Mouse (Mus musculus) forebrain, embryonic 15.5 days (tissue): ENCODE measurements at regions not wholly inside any gene's neighbourhood (a gene's known extent, or its start where the extent isn't known, plus 50 kb on each side); places are given as distances from the start of the nearest gene placed in this dataset.

Experiments used
- ATAC-seq: fragments of 200-750 bp; cut with Nextera tagmentation; replicated peaks from 2 replicates; pipeline ENCODE4 v1.8.0; 2017; ENCODE audit warnings: mild to moderate bottlenecking, moderate TSS enrichment, moderate library complexity
- H3K27ac ChIP-seq: fragments of 300-500 bp; sonication (generic); replicated peaks from 2 replicates; pipeline ENCODE4 v1.5.1; 2015; ENCODE audit warnings: mild to moderate bottlenecking, inconsistent platforms
- H3K27me3 ChIP-seq: fragments of 300-500 bp; sonication (generic); 2 replicates; pipeline ENCODE4 v1.6.1; 2015; ENCODE audit warnings: inconsistent platforms
- H3K36me3 ChIP-seq: fragments of 300-500 bp; sonication (generic); 2 replicates; pipeline ENCODE4 v1.6.1; 2015; ENCODE audit warnings: mild to moderate bottlenecking, inconsistent platforms
- H3K4me1 ChIP-seq: fragments of 300-500 bp; sonication (generic); 2 replicates; pipeline ENCODE4 v1.6.1; 2015; ENCODE audit warnings: inconsistent platforms
- H3K4me2 ChIP-seq: fragments of 300-500 bp; sonication (generic); replicated peaks from 2 replicates; pipeline ENCODE4 v1.6.1; 2015; ENCODE audit warnings: mild to moderate bottlenecking, inconsistent platforms
- H3K4me3 ChIP-seq: fragments of 300-500 bp; sonication (generic); 2 replicates; pipeline ENCODE4 v1.5.1; 2015; ENCODE audit warnings: mild to moderate bottlenecking, inconsistent platforms
- H3K9ac ChIP-seq: fragments of 300-500 bp; sonication (generic); replicated peaks from 2 replicates; pipeline ENCODE4 v1.6.1; 2015; ENCODE audit warnings: mild to moderate bottlenecking, inconsistent platforms
- H3K9me3 ChIP-seq: fragments of 300-500 bp; sonication (generic); 2 replicates; pipeline ENCODE4 v1.6.1; 2016; ENCODE audit warnings: inconsistent platforms
- WGBS: fragments of 180-500 bp; shearing (Covaris S2); methylation state at CpG from one replicate; pipeline ENCODE4 v1.1.7; 2015; ENCODE audit warnings: mixed read lengths; 5-methylcytosine and 5-hydroxymethylcytosine counted together

- Histone ChIP-seq H3K4me1 (no peaks in the 10 kb centered on the region), H3K27me3 (no peaks in the 10 kb centered on the region), H3K27ac (no peak overlapping the region), H3K4me2 (no peak overlapping the region), H3K4me3 (no peak overlapping the region), H3K36me3 (no peaks in the 10 kb centered on the region), H3K9ac (no peak overlapping the region), H3K9me3 (no peaks in the 10 kb centered on the region)
- ATAC-seq, result no peak
- 73% methylated on average over 8 of the region's 8 CpGs for WGBS
Observed at GRCm38 (mm10) chr17:75703865-75704264, 152.1 kb upstream of the Fam98a start.

- Histone ChIP-seq H3K4me2 (no peak overlapping the region), H3K27ac (no peak overlapping the region), H3K4me3 (no peak overlapping the region), H3K9ac (no peak overlapping the region), H3K36me3 (no peaks in the 10 kb centered on the region), H3K4me1 (no peaks in the 10 kb centered on the region), H3K27me3 (no peaks in the 10 kb centered on the region), H3K9me3 (no peaks in the 10 kb centered on the region)
- WGBS, result 86% methylated on average over 3 of the region's 3 CpGs
- ATAC-seq, result no peak
Observed at GRCm38 (mm10) chr17:75696729-75697103, 145.0 kb upstream of the Fam98a start.

- Histone ChIP-seq H3K4me3 (no peak overlapping the region), H3K4me2 (no peak overlapping the region), H3K27ac (no peak overlapping the region), H3K36me3 (no peaks in the 10 kb centered on the region), H3K9ac (no peak overlapping the region), H3K4me1 (no peaks in the 10 kb centered on the region), H3K27me3 (no peaks in the 10 kb centered on the region), H3K9me3 (no peaks in the 10 kb centered on the region)
- WGBS, result 55% methylated on average over 5 of the region's 5 CpGs
- peak; percentile 84; the same call in 1 of the 2 replicates for ATAC-seq
Observed at GRCm38 (mm10) chr17:75696103-75696728, 144.5 kb upstream of the Fam98a start.

- H3K9me3 ChIP-seq, result no peaks in the 10 kb centered on the region
- H3K4me2 ChIP-seq, result no peak overlapping the region
- no peak overlapping the region for H3K27ac ChIP-seq
- H3K36me3 ChIP-seq, result no peaks in the 10 kb centered on the region
- no peaks in the 10 kb centered on the region for H3K27me3 ChIP-seq
- no peak overlapping the region for H3K4me3 ChIP-seq
- H3K4me1 ChIP-seq, result 0 out of 2 replicates have a peak, but pooled peaks cover 2% of the 10 kb centered on the region
- ATAC-seq, result no peak
- no peak overlapping the region for H3K9ac ChIP-seq
Observed at GRCm38 (mm10) chr17:75685927-75686326, 134.2 kb upstream of the Fam98a start.

- no peak for ATAC-seq
- 82% methylated on average over 11 of the region's 11 CpGs for WGBS
Observed at GRCm38 (mm10) chr17:75646982-75647381, 95.2 kb upstream of the Fam98a start.

GRCm38 (mm10) chr17:75644698-75645097 lies 93.0 kb upstream of the Fam98a start:
- H3K4me2 ChIP-seq, result no peak overlapping the region
- 90% methylated on average over 5 of the region's 5 CpGs for WGBS
- 0 out of 2 replicates have a peak, but pooled peaks cover 3% of the 10 kb centered on the region for H3K27me3 ChIP-seq
- ATAC-seq, result no peak
- no peak overlapping the region for H3K9ac ChIP-seq
- H3K36me3 ChIP-seq, result no peaks in the 10 kb centered on the region
- peaks cover 12% of the 10 kb centered on the region for H3K4me1 ChIP-seq
- no peak overlapping the region for H3K27ac ChIP-seq
- no peaks in the 10 kb centered on the region for H3K9me3 ChIP-seq
- no peak overlapping the region for H3K4me3 ChIP-seq

More at GRCm38 (mm10) chr17:75646982-75647381, 95.2 kb upstream of the Fam98a start:
- Histone ChIP-seq H3K4me2 (no peak overlapping the region), H3K27me3 (0 out of 2 replicates have a peak, but pooled peaks cover 3% of the 10 kb centered on the region), H3K27ac (no peak overlapping the region), H3K4me3 (no peak overlapping the region), H3K36me3 (no peaks in the 10 kb centered on the region), H3K9ac (no peak overlapping the region), H3K9me3 (no peaks in the 10 kb centered on the region), H3K4me1 (no peaks in the 10 kb centered on the region)

GRCm38 (mm10) chr17:75642311-75642710 lies 90.6 kb upstream of the Fam98a start:
- no peaks in the 10 kb centered on the region for H3K9me3 ChIP-seq
- H3K9ac ChIP-seq, result no peak overlapping the region
- H3K27ac ChIP-seq, result no peak overlapping the region
- peaks cover 12% of the 10 kb centered on the region for H3K4me1 ChIP-seq
- H3K27me3 ChIP-seq, result 0 out of 2 replicates have a peak, but pooled peaks cover 3% of the 10 kb centered on the region
- H3K36me3 ChIP-seq, result no peaks in the 10 kb centered on the region
- no peak overlapping the region for H3K4me3 ChIP-seq
- no peak overlapping the region for H3K4me2 ChIP-seq
- WGBS, result 73% methylated on average over 3 of the region's 3 CpGs
- ATAC-seq, result no peak

- H3K4me3 ChIP-seq, result no peak overlapping the region
- no peaks in the 10 kb centered on the region for H3K9me3 ChIP-seq
- H3K36me3 ChIP-seq, result no peaks in the 10 kb centered on the region
- peak overlapping the region; percentile 24; the same call in 1 of the 2 replicates for H3K27ac ChIP-seq
- WGBS, result 15% methylated on average over 6 of the region's 6 CpGs
- ATAC-seq, result peak; percentile 73
- H3K27me3 ChIP-seq, result 0 out of 2 replicates have a peak, but pooled peaks cover 3% of the 10 kb centered on the region
- H3K4me1 ChIP-seq, result peaks cover 12% of the 10 kb centered on the region
- no peak overlapping the region for H3K4me2 ChIP-seq
- H3K9ac ChIP-seq, result no peak overlapping the region
Observed at GRCm38 (mm10) chr17:75641010-75641498, 89.3 kb upstream of the Fam98a start.

- no peak overlapping the region for H3K4me3 ChIP-seq
- no peak overlapping the region for H3K9ac ChIP-seq
- peaks cover 12% of the 10 kb centered on the region for H3K4me1 ChIP-seq
- H3K9me3 ChIP-seq, result no peaks in the 10 kb centered on the region
- H3K27ac ChIP-seq, result peak overlapping the region; percentile 24; the same call in 1 of the 2 replicates
- H3K27me3 ChIP-seq, result 0 out of 2 replicates have a peak, but pooled peaks cover 3% of the 10 kb centered on the region
- no peak overlapping the region for H3K4me2 ChIP-seq
- peak; percentile 21; the same call in 1 of the 2 replicates for ATAC-seq
- WGBS, result 49% methylated on average over 5 of the region's 5 CpGs
- H3K36me3 ChIP-seq, result no peaks in the 10 kb centered on the region
Observed at GRCm38 (mm10) chr17:75640575-75640974, 88.8 kb upstream of the Fam98a start.

GRCm38 (mm10) chr17:75629857-75630256 lies 78.1 kb upstream of the Fam98a start:
- H3K4me3 ChIP-seq, result no peak overlapping the region
- ATAC-seq, result peak; percentile 57; the same call in 1 of the 2 replicates
- no peaks in the 10 kb centered on the region for H3K27me3 ChIP-seq
- no peaks in the 10 kb centered on the region for H3K36me3 ChIP-seq
- 66% methylated on average over 4 of the region's 4 CpGs for whole genome bisulfite sequencing
- H3K4me1 ChIP-seq, result no peaks in the 10 kb centered on the region
- H3K9me3 ChIP-seq, result no peaks in the 10 kb centered on the region
- H3K4me2 ChIP-seq, result no peak overlapping the region
- H3K27ac ChIP-seq, result no peak overlapping the region
- no peak overlapping the region for H3K9ac ChIP-seq

- Histone ChIP-seq H3K4me2 (no peak overlapping the region), H3K9me3 (no peaks in the 10 kb centered on the region), H3K4me3 (no peak overlapping the region), H3K27ac (no peak overlapping the region), H3K9ac (no peak overlapping the region), H3K36me3 (no peaks in the 10 kb centered on the region), H3K4me1 (0 out of 2 replicates have a peak, but pooled peaks cover 5% of the 10 kb centered on the region), H3K27me3 (no peaks in the 10 kb centered on the region)
- ATAC-seq, result no peak
- WGBS, result 68% methylated on average over 3 of the region's 3 CpGs
Observed at GRCm38 (mm10) chr17:75619472-75619871, 67.7 kb upstream of the Fam98a start.

- no peak for ATAC-seq
- H3K27me3 ChIP-seq, result no peaks in the 10 kb centered on the region
- H3K4me1 ChIP-seq, result 0 out of 2 replicates have a peak, but pooled peaks cover 5% of the 10 kb centered on the region
- H3K9me3 ChIP-seq, result no peaks in the 10 kb centered on the region
- 92% methylated on average over 3 of the region's 3 CpGs for WGBS
- no peak overlapping the region for H3K27ac ChIP-seq
- no peak overlapping the region for H3K4me2 ChIP-seq
- H3K36me3 ChIP-seq, result no peaks in the 10 kb centered on the region
- no peak overlapping the region for H3K9ac ChIP-seq
- H3K4me3 ChIP-seq, result no peak overlapping the region
Observed at GRCm38 (mm10) chr17:75618514-75618913, 66.8 kb upstream of the Fam98a start.
